Mouse (Mus musculus) heart, postnatal 4 days (tissue): Measurements from ENCODE around the gene Ttc12. TPM values are rescaled to one million over a fixed set of nuclear protein-coding genes. Genes with fewer than 3 reads are reported as not detected.

Experiments used
- DNase-seq: peaks from one replicate; pipeline ENCODE4 v3.0.0; 2021
- total RNA-seq, 2 experiments: library from RNA; stranded (reverse); gene quantifications; 2 replicates each; pipeline ENCODE4 v1.2.3; 2021

The Ttc12 gene
- total RNA-seq, 2 experiments from 2014 or later = 7.0 to 7.9 TPM

GRCm38 (mm10) chr9:49488912-49489895 lies 3.2 kb upstream of the Ttc12 start:
- peak; percentile 92 for DNase-seq

- DNase-seq = no peak
Measured at GRCm38 (mm10) chr9:49488258-49488657, 2.2 kb upstream of the Ttc12 start.

- DNase-seq = no peak
Measured at GRCm38 (mm10) chr9:49487657-49487943, 1.6 kb upstream of the Ttc12 start.

GRCm38 (mm10) chr9:49486805-49487656 lies 1.0 kb upstream of the Ttc12 start:
- DNase-seq = no peak

GRCm38 (mm10) chr9:49485250-49485891 lies 654 bp downstream of the Ttc12 start:
- peak; percentile 45 for DNase-seq

- peak; percentile 16 for DNase-seq
Measured at GRCm38 (mm10) chr9:49483316-49483715, 2.7 kb downstream of the Ttc12 start.

GRCm38 (mm10) chr9:49472126-49472525 lies 13.9 kb downstream of the Ttc12 start:
- DNase-seq = no peak

- DNase-seq = no peak
Measured at GRCm38 (mm10) chr9:49470946-49471345, 15.1 kb downstream of the Ttc12 start.

GRCm38 (mm10) chr9:49470006-49470405 lies 16.0 kb downstream of the Ttc12 start:
- no peak for DNase-seq

GRCm38 (mm10) chr9:49456136-49456535 lies 29.9 kb downstream of the Ttc12 start:
- no peak for DNase-seq

GRCm38 (mm10) chr9:49452396-49452795 lies 33.6 kb downstream of the Ttc12 start:
- DNase-seq = no peak

- DNase-seq = no peak
Measured at GRCm38 (mm10) chr9:49450491-49450890, 35.5 kb downstream of the Ttc12 start.

GRCm38 (mm10) chr9:49442621-49443020 lies 43.4 kb downstream of the Ttc12 start:
- DNase-seq = no peak

- DNase-seq = no peak
Measured at GRCm38 (mm10) chr9:49427478-49427877, 58.5 kb downstream of the Ttc12 start.

GRCm38 (mm10) chr9:49426921-49427320 lies 59.1 kb downstream of the Ttc12 start, which contains the start of gene Ankk1:
Gene Ankk1 (minus strand): TSS chr9:49427021.
- no peak for DNase-seq

- no peak for DNase-seq
Measured at GRCm38 (mm10) chr9:49425585-49425984, 60.4 kb downstream of the Ttc12 start.

GRCm38 (mm10) chr9:49423866-49424265 lies 62.2 kb downstream of the Ttc12 start:
- DNase-seq = no peak

GRCm38 (mm10) chr9:49410621-49411020 lies 75.4 kb downstream of the Ttc12 start:
- no peak for DNase-seq

GRCm38 (mm10) chr9:49407028-49407427 lies 79.0 kb downstream of the Ttc12 start:
- DNase-seq = no peak

- no peak for DNase-seq
Measured at GRCm38 (mm10) chr9:49403711-49404110, 82.3 kb downstream of the Ttc12 start.

- DNase-seq = no peak
Measured at GRCm38 (mm10) chr9:49396006-49396405, 90.0 kb downstream of the Ttc12 start.

- no peak for DNase-seq
Measured at GRCm38 (mm10) chr9:49392242-49392641, 93.8 kb downstream of the Ttc12 start.
